Mouse (Mus musculus) MEL (cell line): ENCODE measurements around the gene Cggbp1. TPM values are rescaled to one million over a fixed set of nuclear protein-coding genes. Genes with fewer than 3 reads are reported as not detected.

Experiments used
- DNase-seq: peaks from one replicate; pipeline ENCODE4 v3.0.0; 2011; ENCODE audit warnings: low read depth, low spot score
- H3K27ac ChIP-seq: 2 replicates; pipeline ENCODE4 v1.5.1; 2012; ENCODE audit warnings: low read depth, mild to moderate bottlenecking, control low read depth, low read length, moderate library complexity; ENCODE audit not compliant: control insufficient read depth
- H3K27me3 ChIP-seq, 2 experiments: fragments of 150-350 bp in 1 of 2; sonication (generic) in 1 of 2; 2 replicates each; pipeline ENCODE4 v1.6.1; 2012; ENCODE audit warnings: low read length in 2 of 2, mild to moderate bottlenecking in 2 of 2, improper control_type of control experiment in 1 of 2, moderate library complexity in 1 of 2; ENCODE audit not compliant: insufficient read depth in 2 of 2, control insufficient read depth in 1 of 2
- H3K36me3 ChIP-seq, 2 experiments: 2 replicates each; pipeline ENCODE4 v1.6.1; 2012 to 2014; ENCODE audit warnings: low read length in 2 of 2, improper control_type of control experiment in 1 of 2, inconsistent platforms in 1 of 2, mild to moderate bottlenecking in 1 of 2; ENCODE audit not compliant: insufficient read depth in 2 of 2, control insufficient read depth in 1 of 2
- H3K4me1 ChIP-seq, 2 experiments: fragments of 150-350 bp in 1 of 2; sonication (generic) in 1 of 2; 2 replicates each; pipeline ENCODE4 v1.6.1; 2012; ENCODE audit warnings: low read length in 2 of 2, improper control_type of control experiment in 1 of 2, mild to moderate bottlenecking in 1 of 2; ENCODE audit not compliant: insufficient read depth in 2 of 2, control insufficient read depth in 1 of 2
- H3K4me3 ChIP-seq, 2 experiments: fragments of 150-350 bp in 1 of 2; sonication (generic) in 1 of 2; 2 replicates each; pipeline ENCODE4 v1.5.1; 2012; ENCODE audit warnings: low read depth in 2 of 2, low read length in 2 of 2, mild to moderate bottlenecking in 2 of 2, moderate library complexity in 2 of 2, control low read depth in 1 of 2, improper control_type of control experiment in 1 of 2; ENCODE audit not compliant: control insufficient read depth in 1 of 2, insufficient read depth in 1 of 2
- H3K79me2 ChIP-seq: 2 replicates; pipeline ENCODE4 v1.6.1; 2012; ENCODE audit warnings: mild to moderate bottlenecking, low read length, moderate library complexity; ENCODE audit not compliant: control insufficient read depth, poor library complexity, insufficient read depth
- H3K9ac ChIP-seq: 2 replicates; pipeline ENCODE4 v1.6.1; 2012; ENCODE audit warnings: low read depth, mild to moderate bottlenecking, control low read depth, low read length, moderate library complexity; ENCODE audit not compliant: control insufficient read depth, poor library complexity, severe bottlenecking
- H3K9me3 ChIP-seq: fragments of 150-350 bp; sonication (generic); replicated peaks from 2 replicates; pipeline ENCODE4 v1.6.1; 2012; ENCODE audit warnings: mild to moderate bottlenecking, low read length, improper control_type of control experiment, moderate library complexity; ENCODE audit not compliant: insufficient read depth
- BHLHE40 ChIP-seq: IDR thresholded peaks from 2 replicates; pipeline ENCODE4 v1.6.1; 2012; ENCODE audit warnings: low read depth, mild to moderate bottlenecking, inconsistent platforms, low read length, improper control_type of control experiment, borderline replicate concordance
- CHD1 ChIP-seq: IDR thresholded peaks from 2 replicates; pipeline ENCODE4 v1.6.1; 2012; ENCODE audit warnings: low read depth, mild to moderate bottlenecking, inconsistent platforms, low read length, improper control_type of control experiment
- CHD2 ChIP-seq: IDR thresholded peaks from 2 replicates; pipeline ENCODE4 v1.6.1; 2011; ENCODE audit warnings: low read length, improper control_type of control experiment
- CTCF ChIP-seq, 3 experiments: IDR thresholded peaks in 2 of 3; conservative IDR thresholded peaks in 1 of 3; 2 replicates each; pipeline ENCODE4 v1.5.1; 2011 to 2012; ENCODE audit warnings: low read length in 3 of 3, low read depth in 2 of 3, mild to moderate bottlenecking in 2 of 3, improper control_type of control experiment in 1 of 3, inconsistent platforms in 1 of 3, mixed read lengths in 1 of 3, moderate library complexity in 1 of 3; ENCODE audit not compliant: control insufficient read depth in 1 of 3, insufficient read depth in 1 of 3, poor library complexity in 1 of 3, severe bottlenecking in 1 of 3
- ELF1 ChIP-seq: IDR thresholded peaks from 2 replicates; pipeline ENCODE4 v1.6.1; 2014; ENCODE audit warnings: low read depth, mild to moderate bottlenecking, inconsistent platforms, low read length, improper control_type of control experiment, moderate library complexity
- GATA1 ChIP-seq: IDR thresholded peaks from 2 replicates; pipeline ENCODE4 v1.6.1; 2011; ENCODE audit warnings: low read depth, low read length, improper control_type of control experiment
- JUND ChIP-seq: IDR thresholded peaks from 2 replicates; pipeline ENCODE4 v1.6.1; 2011; ENCODE audit warnings: low read depth, mild to moderate bottlenecking, improper control_type of control experiment, low read length
- MAFK ChIP-seq: IDR thresholded peaks from 2 replicates; pipeline ENCODE4 v1.6.1; 2011; ENCODE audit warnings: low read depth, mild to moderate bottlenecking, low read length, improper control_type of control experiment, borderline replicate concordance
- MAX ChIP-seq: IDR thresholded peaks from 2 replicates; pipeline ENCODE4 v1.6.1; 2011; ENCODE audit warnings: low read length, improper control_type of control experiment
- MXI1 ChIP-seq: IDR thresholded peaks from 2 replicates; pipeline ENCODE4 v1.6.1; 2011; ENCODE audit warnings: mild to moderate bottlenecking, low read depth, low read length, improper control_type of control experiment
- MYB ChIP-seq: IDR thresholded peaks from 2 replicates; pipeline ENCODE4 v1.6.1; 2011; ENCODE audit warnings: mild to moderate bottlenecking, low read depth, low read length, improper control_type of control experiment
- MYC ChIP-seq: IDR thresholded peaks from 2 replicates; pipeline ENCODE4 v1.6.1; 2011; ENCODE audit warnings: low read depth, mild to moderate bottlenecking, low read length, improper control_type of control experiment, moderate library complexity
- NELFE ChIP-seq: IDR thresholded peaks from 2 replicates; pipeline ENCODE4 v1.6.1; 2011; ENCODE audit warnings: low read depth, low read length, improper control_type of control experiment
- NRF1 ChIP-seq: IDR thresholded peaks from 2 replicates; pipeline ENCODE4 v1.6.1; 2014; ENCODE audit warnings: low read depth, mild to moderate bottlenecking, inconsistent platforms, low read length, improper control_type of control experiment, moderate library complexity; ENCODE audit not compliant: poor library complexity, insufficient read depth, severe bottlenecking
- POLR2A ChIP-seq, 2 experiments: IDR thresholded peaks; 2 replicates each; pipeline ENCODE4 v1.6.1; 2011 to 2012; ENCODE audit warnings: low read length in 2 of 2, mild to moderate bottlenecking in 2 of 2, control low read depth in 1 of 2, improper control_type of control experiment in 1 of 2, low read depth in 1 of 2, moderate library complexity in 1 of 2; ENCODE audit not compliant: control insufficient read depth in 1 of 2, insufficient read depth in 1 of 2, poor library complexity in 1 of 2
- POLR2AphosphoS2 ChIP-seq: IDR thresholded peaks from 2 replicates; pipeline ENCODE4 v1.6.1; 2011; ENCODE audit warnings: low read length, improper control_type of control experiment
- POLR2AphosphoS5 ChIP-seq: IDR thresholded peaks from 2 replicates; pipeline ENCODE4 v1.6.1; 2012; ENCODE audit warnings: low read depth, borderline replicate concordance, mild to moderate bottlenecking, inconsistent platforms, low read length, moderate library complexity, mixed read lengths
- SMC3 ChIP-seq: IDR thresholded peaks from 2 replicates; pipeline ENCODE4 v1.6.1; 2011; ENCODE audit warnings: low read depth, low read length, improper control_type of control experiment
- TBP ChIP-seq: IDR thresholded peaks from 2 replicates; pipeline ENCODE4 v1.8.0; 2011; ENCODE audit warnings: low read depth, low read length, improper control_type of control experiment
- UBTF ChIP-seq: IDR thresholded peaks from 2 replicates; pipeline ENCODE4 v1.6.1; 2012; ENCODE audit warnings: low read depth, mild to moderate bottlenecking, inconsistent platforms, low read length, improper control_type of control experiment, moderate library complexity, borderline replicate concordance; ENCODE audit not compliant: insufficient read depth
- USF1 ChIP-seq: IDR thresholded peaks from 2 replicates; pipeline ENCODE4 v1.6.1; 2014; ENCODE audit warnings: low read depth, mild to moderate bottlenecking, inconsistent platforms, low read length, improper control_type of control experiment, moderate library complexity
- USF2 ChIP-seq, 2 experiments: IDR thresholded peaks; 2 replicates each; pipeline ENCODE4 v1.6.1; 2011 to 2012; ENCODE audit warnings: improper control_type of control experiment in 2 of 2, low read length in 2 of 2, borderline replicate concordance in 1 of 2, inconsistent platforms in 1 of 2, low read depth in 1 of 2, mild to moderate bottlenecking in 1 of 2; ENCODE audit not compliant: insufficient read depth in 1 of 2
- polyA plus RNA-seq, 2 experiments: library from polyadenylated mRNA; stranded (reverse) in 1 of 2; unstranded in 1 of 2; fragments of >175 nt in 1 of 2; fragments of >200 nt in 1 of 2; gene quantifications; 2 replicates each; pipeline versions ENCODE4 v1.2.1 to v1.2.4; 2012; ENCODE audit warnings: low replicate concordance in 2 of 2, low read depth in 1 of 2; ENCODE audit not compliant: insufficient read length in 2 of 2, insufficient read depth in 1 of 2, missing spikeins in 1 of 2
- total RNA-seq: library from RNA; depleted of rRNA; stranded (reverse); fragments of 300-350 nt; gene quantifications from 2 replicates; pipeline ENCODE4 v1.2.3, GENCODE M21; 2012

Cggbp1 gene
- total and polyA plus RNA-seq, 3 experiments: 36.3 to 65.5 (median 62.2) TPM

DNA sequence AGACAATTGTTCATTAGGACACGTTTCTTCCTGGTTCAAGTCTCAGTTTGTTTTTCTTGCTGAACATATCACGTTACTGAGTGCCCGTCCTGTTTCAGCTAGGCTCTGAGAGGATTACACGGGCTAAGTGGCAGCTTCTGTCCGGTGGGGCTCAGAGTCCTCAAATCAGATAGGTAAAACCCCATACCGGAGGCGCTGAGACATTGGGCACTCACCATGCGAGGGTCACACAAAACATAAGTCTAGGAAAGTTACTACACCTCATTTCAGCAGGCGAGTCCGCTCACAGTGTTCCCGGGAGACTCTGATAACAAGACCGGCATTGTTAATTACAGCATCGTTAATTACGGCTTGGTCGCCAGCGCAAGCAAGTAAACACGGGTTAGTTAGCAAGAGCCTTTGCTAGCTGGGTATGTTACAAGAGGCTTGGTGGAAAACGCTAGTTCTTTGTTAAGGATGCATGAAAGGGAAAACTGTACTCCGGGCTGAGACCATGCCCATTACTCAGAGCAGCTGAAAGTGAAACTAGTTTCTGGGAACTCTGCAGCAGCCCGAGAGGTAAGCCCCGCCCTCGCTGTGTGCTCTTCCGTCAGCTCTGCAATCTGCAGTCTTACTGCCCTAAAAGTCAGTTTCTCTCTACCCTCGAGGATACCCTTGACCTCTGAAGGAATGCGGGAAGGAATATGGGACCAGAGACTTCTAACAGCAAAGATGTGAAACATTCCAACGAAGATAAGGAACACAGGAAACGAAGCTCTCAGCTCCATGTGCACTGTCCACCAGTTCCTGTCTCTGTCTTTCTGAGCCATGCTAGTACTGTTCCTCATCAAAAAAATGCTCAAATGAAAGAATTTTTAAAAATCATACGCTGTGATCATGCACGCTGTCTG is 21.9 kb downstream of the Cggbp1 start (continued):
- TF ChIP-seq NELFE: peak; percentile 70
- peak; percentile 84; the same call in 1 of the 2 replicates for TF ChIP-seq POLR2AphosphoS2
- peak; percentile 71; the same call in 1 of the 2 replicates for TF ChIP-seq TBP
- no peak for TF ChIP-seq MYB
- 0 out of 2 replicates have a peak, but pooled peaks have one; percentile 31 for TF ChIP-seq ELF1

DNA sequence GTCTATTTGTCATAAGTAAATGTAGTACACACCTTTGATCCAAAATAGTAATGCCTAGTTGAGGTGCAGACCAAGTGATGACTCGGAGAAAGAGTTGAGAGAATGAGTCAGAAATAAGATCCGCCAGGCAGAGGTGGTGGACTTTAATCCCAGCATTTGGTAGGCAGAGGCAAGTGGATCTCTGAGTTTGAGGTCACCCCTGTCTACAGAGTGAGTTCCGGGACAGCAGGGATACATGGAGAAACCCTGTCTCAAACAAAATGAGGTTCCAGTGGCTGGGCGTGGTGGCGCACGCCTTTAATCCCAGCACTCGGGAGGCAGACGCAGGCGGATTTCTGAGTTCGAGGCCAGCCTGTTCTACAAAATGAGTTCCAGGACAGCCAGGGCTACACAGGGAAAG is 23.6 kb downstream of the Cggbp1 start:
- TF ChIP-seq USF1: no peak
- no peak for TF ChIP-seq CHD2
- no peak for TF ChIP-seq MAX
- TF ChIP-seq MYC: no peak
- no peak for TF ChIP-seq NRF1
- no peak for TF ChIP-seq UBTF
- no peak for TF ChIP-seq GATA1
- no peak for TF ChIP-seq POLR2A (IDR thresholded peaks at IDR 0.05; ENCODE audit: control insufficient read depth in 1 of 2, insufficient read depth in 1 of 2, low read depth in 1 of 2, low read length in 2 of 2, poor library complexity in 1 of 2)
- TF ChIP-seq BHLHE40: no peak
- TF ChIP-seq POLR2AphosphoS5: no peak
- TF ChIP-seq MXI1: no peak
- TF ChIP-seq POLR2AphosphoS2: no peak
- TF ChIP-seq JUND: no peak
- TF ChIP-seq CHD1: no peak
- TF ChIP-seq CTCF (IDR thresholded peaks at IDR 0.05 in 2 of 3, conservative IDR thresholded peaks at IDR 0.05 in 1 of 3; ENCODE audit: control insufficient read depth in 1 of 3, insufficient read depth in 1 of 3, low read depth in 2 of 3, low read length in 3 of 3, poor library complexity in 1 of 3, severe bottlenecking in 1 of 3): no peak
- no peak for TF ChIP-seq SMC3
- no peak for TF ChIP-seq USF2 (IDR thresholded peaks at IDR 0.05; ENCODE audit: borderline replicate concordance in 1 of 2, insufficient read depth in 1 of 2, low read depth in 1 of 2, low read length in 2 of 2)
- no peak for TF ChIP-seq MAFK
- H3K27me3 ChIP-seq: no peaks in the 10 kb centered on the region
- no peak overlapping the region for H3K4me3 ChIP-seq
- DNase-seq: no peak
- peaks cover 0 to 24% of the 10 kb centered on the region in 2 experiments; a peak in 2 of 4 replicates for H3K36me3 ChIP-seq
- no peak overlapping the region for H3K27ac ChIP-seq
- peaks cover 3 to 10% of the 10 kb centered on the region in 2 experiments for H3K4me1 ChIP-seq
- H3K9ac ChIP-seq: no peak overlapping the region
- H3K9me3 ChIP-seq: no peaks in the 10 kb centered on the region
- peaks cover 3% of the 10 kb centered on the region; the same call in 1 of the 2 replicates for H3K79me2 ChIP-seq
